Mouse (Mus musculus): ENCODE data around the gene Olfr1141.

Olfr1141 gene

DNA sequence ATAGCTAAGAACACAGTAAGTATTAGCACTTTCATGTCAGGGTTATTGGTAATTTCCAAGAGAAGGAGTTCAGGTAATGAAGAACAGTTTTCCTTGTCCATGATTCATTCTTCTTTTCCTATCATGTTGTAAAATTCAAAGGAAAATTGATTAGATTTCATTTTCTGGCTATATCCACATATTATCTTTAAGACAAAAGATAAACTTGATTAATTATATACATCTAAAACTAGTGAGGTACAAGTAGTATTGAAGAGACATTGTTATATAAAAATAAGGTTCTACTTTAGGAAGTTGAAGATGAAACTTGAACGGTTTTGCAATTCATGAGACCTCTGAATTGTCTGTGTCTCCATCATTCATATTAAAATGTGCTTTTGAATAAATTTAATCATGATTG is at the start of gene Olfr1141:
Olfr1141 (minus strand) TSS at position 101 of the 400 bp plus-strand sequence.
- DNase-seq (ENCODE audit: low spot score in 2 of 2): no peak

DNA sequence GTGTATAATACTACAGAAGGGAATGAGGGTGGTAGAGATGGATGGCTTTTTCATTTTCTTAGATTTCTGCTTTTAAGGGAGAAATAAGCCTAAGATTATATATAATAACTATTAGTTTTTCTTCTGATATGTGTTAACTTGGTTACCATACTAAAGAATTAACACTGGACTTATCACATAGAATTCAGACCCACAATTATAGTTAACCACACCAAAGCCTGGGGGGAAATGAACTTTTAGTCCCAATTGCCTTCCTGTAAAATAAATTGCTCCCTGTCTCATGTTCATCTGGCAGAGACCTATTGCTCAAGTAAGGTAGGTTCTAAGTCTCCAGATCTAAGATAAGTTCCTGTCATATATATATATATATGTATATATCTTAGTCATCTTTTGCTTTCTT is 46.5 kb upstream of the Olfr1141 start, which contains the start of gene Olfr1143:
Olfr1143 (plus strand) TSS at position 301 of the 400 bp plus-strand sequence.
- DNase-seq (ENCODE audit: low spot score in 2 of 2): no peak

DNA sequence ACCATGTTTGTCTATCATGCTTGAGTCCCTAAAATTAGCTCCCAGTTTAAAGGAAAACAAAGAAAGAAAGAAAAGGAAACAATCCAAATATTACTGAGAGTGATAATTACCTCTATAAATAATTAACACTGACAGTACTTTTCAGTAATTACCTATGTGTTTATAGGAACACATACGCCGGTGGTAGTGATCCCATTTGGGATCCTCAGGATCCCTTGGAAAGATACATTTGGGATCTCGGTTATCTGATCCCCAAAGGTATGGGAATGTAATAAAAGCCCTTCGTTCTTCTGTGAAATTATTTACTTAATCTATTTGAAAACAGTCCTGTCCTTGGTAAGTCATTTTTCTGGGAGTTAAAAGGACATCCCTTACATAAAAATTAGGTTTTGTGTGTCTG is 25.4 kb upstream of the Olfr1141 start, which contains the start of gene Olfr152:
Olfr152 (plus strand) TSS at position 301 of the 400 bp plus-strand sequence.
- DNase-seq (ENCODE audit: low spot score in 2 of 2): no peak

DNA sequence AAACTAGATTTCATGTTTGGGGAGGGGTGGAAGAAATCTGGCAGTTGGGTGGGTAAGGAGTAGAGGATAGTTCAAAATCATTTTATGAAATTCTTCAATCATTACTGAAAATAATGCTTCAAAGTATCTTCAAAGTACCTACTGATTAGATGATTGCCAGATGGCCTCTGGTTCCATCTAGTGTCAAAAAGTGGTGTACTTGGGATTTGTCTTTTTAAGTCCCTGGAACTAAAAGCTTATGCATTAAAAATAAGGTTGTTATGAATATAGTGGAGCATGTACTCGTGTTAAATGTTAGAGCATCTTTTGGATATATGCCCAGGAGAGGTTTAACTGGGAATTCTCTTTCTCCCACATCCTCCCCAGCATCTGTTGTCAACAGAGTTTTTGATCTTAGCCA is 22.4 kb upstream of the Olfr1141 start:
- no peak for DNase-seq (ENCODE audit: low spot score in 2 of 2)

DNA sequence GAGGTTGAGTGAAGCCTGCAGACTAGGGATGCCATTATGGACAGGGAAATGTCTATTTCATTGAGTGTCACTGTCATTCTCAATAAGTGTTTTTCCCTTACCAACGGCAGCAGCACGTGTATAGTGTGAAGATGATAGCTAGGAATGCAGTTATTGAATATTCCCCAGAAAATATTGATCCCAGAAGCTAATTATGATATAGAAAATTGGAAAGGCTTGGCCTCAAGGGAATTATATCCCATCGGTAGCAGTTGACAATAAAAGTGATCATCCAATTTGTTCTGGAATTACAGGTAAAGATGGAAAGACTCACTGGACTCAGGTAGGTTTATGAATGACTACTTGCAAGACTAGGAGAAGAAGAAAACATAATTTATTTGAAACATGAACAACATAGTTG is 10.3 kb downstream of the Olfr1141 start, which contains the start of gene Olfr1140:
Olfr1140 (plus strand) TSS at position 301 of the 400 bp plus-strand sequence.
- no peak for DNase-seq (ENCODE audit: low spot score in 2 of 2)

DNA sequence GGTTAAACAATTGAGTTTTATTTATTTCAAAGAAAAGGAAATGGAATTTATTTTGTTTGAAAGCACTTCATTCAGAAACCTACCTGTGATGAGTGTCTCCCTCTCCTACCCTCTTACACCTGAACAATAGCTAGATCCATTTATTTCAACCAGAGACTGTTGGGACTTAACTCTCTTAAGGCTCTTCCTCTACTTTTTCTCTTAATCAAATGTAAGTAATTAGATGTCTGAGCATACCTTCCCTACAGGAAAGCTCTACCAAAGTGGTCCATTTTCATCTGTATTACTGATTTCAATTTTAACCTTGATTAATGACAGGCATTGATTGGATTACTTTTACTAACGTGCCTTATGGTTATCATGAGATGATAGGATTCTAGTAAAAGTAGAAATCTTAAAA is 13.9 kb downstream of the Olfr1141 start, which contains the start of gene Olfr1138:
Olfr1138 (minus strand) TSS at position 101 of the 400 bp plus-strand sequence.
- no peak for DNase-seq (ENCODE audit: low spot score in 2 of 2)

DNA sequence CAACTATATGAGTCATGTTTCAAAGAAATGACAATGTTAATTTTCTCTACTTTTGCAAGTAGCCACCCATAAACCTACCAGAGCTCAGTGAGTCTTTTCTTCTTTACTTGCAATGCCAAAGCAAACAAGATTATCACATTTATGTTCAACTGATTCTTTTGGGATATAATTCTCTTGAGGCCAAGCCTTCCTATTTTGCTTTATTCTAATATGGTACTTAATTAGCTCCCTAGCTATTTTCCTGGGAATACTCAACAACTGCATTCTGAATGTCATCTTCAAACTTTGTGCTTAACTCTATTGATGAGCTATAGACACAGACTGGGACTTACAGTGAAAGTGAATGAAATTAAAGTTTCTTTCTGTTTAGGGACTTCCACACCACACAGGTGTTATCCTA is 40.7 kb downstream of the Olfr1141 start, which contains the start of gene Olfr1137:
Olfr1137 (minus strand) TSS at position 101 of the 400 bp plus-strand sequence.
- no peak for DNase-seq (ENCODE audit: low spot score in 2 of 2)
